Mouse (Mus musculus) kidney, embryonic 15.5 days (tissue): ENCODE measurements around the gene Gpr1. TPM values are rescaled to one million over a fixed set of nuclear protein-coding genes. Genes with fewer than 3 reads are reported as not detected.

ENCODE experiments used
- ATAC-seq: fragments of 200-750 bp; cut with Nextera tagmentation; replicated peaks from 2 replicates; pipeline ENCODE4 v1.8.0; 2017; ENCODE audit warnings: moderate TSS enrichment; ENCODE audit not compliant: low FRiP score
- H3K27ac ChIP-seq: fragments of 300-500 bp; sonication (generic); 2 replicates; pipeline ENCODE4 v1.5.1; 2015; ENCODE audit warnings: mild to moderate bottlenecking, inconsistent platforms
- H3K27me3 ChIP-seq: fragments of 300-500 bp; sonication (generic); 2 replicates; pipeline ENCODE4 v1.6.1; 2015; ENCODE audit warnings: inconsistent platforms
- H3K36me3 ChIP-seq: fragments of 300-500 bp; sonication (generic); 2 replicates; pipeline ENCODE4 v1.6.1; 2015; ENCODE audit warnings: inconsistent platforms
- H3K4me1 ChIP-seq: fragments of 300-500 bp; sonication (generic); 2 replicates; pipeline ENCODE4 v1.6.1; 2015; ENCODE audit warnings: inconsistent platforms
- H3K4me2 ChIP-seq: fragments of 300-500 bp; sonication (generic); 2 replicates; pipeline ENCODE4 v1.6.1; 2015; ENCODE audit warnings: moderate library complexity, mild to moderate bottlenecking, inconsistent platforms
- H3K4me3 ChIP-seq: fragments of 300-500 bp; sonication (generic); replicated peaks from 2 replicates; pipeline ENCODE4 v1.5.1; 2015; ENCODE audit warnings: mild to moderate bottlenecking, inconsistent platforms
- H3K9ac ChIP-seq: fragments of 300-500 bp; sonication (generic); 2 replicates; pipeline ENCODE4 v1.6.1; 2015; ENCODE audit warnings: mild to moderate bottlenecking, inconsistent platforms
- H3K9me3 ChIP-seq: fragments of 300-500 bp; sonication (generic); replicated peaks from 2 replicates; pipeline ENCODE4 v1.6.1; 2016; ENCODE audit warnings: inconsistent platforms
- WGBS: fragments of 180-500 bp; shearing (Covaris S2); methylation state at CpG from one replicate; pipeline ENCODE4 v1.1.7; 2015; ENCODE audit warnings: mixed read lengths; 5-methylcytosine and 5-hydroxymethylcytosine counted together
- polyA plus RNA-seq: library from polyadenylated mRNA; unstranded; fragments of >200 nt; fragmentation: Nextera tagmentation; extraction: Ambion mirVana; gene quantifications from 2 replicates; pipeline ENCODE4 v1.2.1, GENCODE M21; 2015

The Gpr1 gene
- polyA plus RNA-seq, 1 experiment from 2014 or later: 0.13 TPM

- Histone ChIP-seq H3K4me3 (0 out of 2 replicates have a peak overlapping the region, but pooled peaks have one; percentile 2), H3K9me3 (no peaks in the 10 kb centered on the region; the same call in 1 of the 2 replicates), H3K36me3 (no peaks in the 10 kb centered on the region), H3K27me3 (peaks cover 15% of the 10 kb centered on the region), H3K27ac (no peak overlapping the region), H3K9ac (no peak overlapping the region), H3K4me2 (peak overlapping the region; percentile 36), H3K4me1 (peaks cover 8% of the 10 kb centered on the region; the same call in 1 of the 2 replicates)
- WGBS: 30% methylated on average over 22 of the region's 22 CpGs
- no peak for ATAC-seq
Measured at GRCm38 (mm10) chr1:63213478-63214270, 669 bp downstream of the Gpr1 start.

- no peak overlapping the region for H3K27ac ChIP-seq
- ATAC-seq: no peak
- H3K36me3 ChIP-seq: no peaks in the 10 kb centered on the region
- H3K9ac ChIP-seq: no peak overlapping the region
- no peaks in the 10 kb centered on the region for H3K9me3 ChIP-seq
- no peak overlapping the region for H3K4me2 ChIP-seq
- H3K27me3 ChIP-seq: peaks cover 15% of the 10 kb centered on the region
- peaks cover 8% of the 10 kb centered on the region; the same call in 1 of the 2 replicates for H3K4me1 ChIP-seq
- no peak overlapping the region for H3K4me3 ChIP-seq
- WGBS: 31% methylated on average over 6 of the region's 6 CpGs
Measured at GRCm38 (mm10) chr1:63209861-63210529, 4.3 kb downstream of the Gpr1 start.

- Histone ChIP-seq H3K27me3 (no peaks in the 10 kb centered on the region), H3K27ac (no peak overlapping the region), H3K4me3 (no peak overlapping the region), H3K4me2 (no peak overlapping the region), H3K36me3 (no peaks in the 10 kb centered on the region), H3K4me1 (peaks cover 14% of the 10 kb centered on the region), H3K9me3 (no peaks in the 10 kb centered on the region), H3K9ac (no peak overlapping the region)
- 75% methylated on average over 3 of the region's 3 CpGs for WGBS
- ATAC-seq: no peak
Measured at GRCm38 (mm10) chr1:63207607-63208006, 6.7 kb downstream of the Gpr1 start.

- 40% methylated on average over 7 of the region's 7 CpGs for WGBS
- no peak overlapping the region for H3K9ac ChIP-seq
- H3K27me3 ChIP-seq: no peaks in the 10 kb centered on the region
- H3K9me3 ChIP-seq: peaks cover 7% of the 10 kb centered on the region; the same call in 1 of the 2 replicates
- H3K36me3 ChIP-seq: no peaks in the 10 kb centered on the region
- H3K27ac ChIP-seq: peak overlapping the region; percentile 2; the same call in 1 of the 2 replicates
- H3K4me3 ChIP-seq: no peak overlapping the region
- peaks cover 14% of the 10 kb centered on the region for H3K4me1 ChIP-seq
- no peak overlapping the region for H3K4me2 ChIP-seq
- 0 out of 2 replicates have a peak, but pooled peaks have one; percentile 12 for ATAC-seq
Measured at GRCm38 (mm10) chr1:63204660-63205394, 9.5 kb downstream of the Gpr1 start.

- Histone ChIP-seq H3K4me3 (no peak overlapping the region), H3K9ac (no peak overlapping the region), H3K27ac (0 out of 2 replicates have a peak overlapping the region, but pooled peaks have one; percentile 2), H3K27me3 (no peaks in the 10 kb centered on the region), H3K4me1 (peaks cover 14% of the 10 kb centered on the region), H3K9me3 (peaks cover 10% of the 10 kb centered on the region; the same call in 1 of the 2 replicates), H3K36me3 (no peaks in the 10 kb centered on the region), H3K4me2 (no peak overlapping the region)
- peak; percentile 89 for ATAC-seq
- WGBS: 14% methylated on average over 7 of the region's 7 CpGs
Measured at GRCm38 (mm10) chr1:63203950-63204659, 10.2 kb downstream of the Gpr1 start.

GRCm38 (mm10) chr1:63203471-63203870 lies 10.9 kb downstream of the Gpr1 start:
- 79% methylated on average over 1 of the region's 1 CpGs for WGBS
- H3K4me1 ChIP-seq: peaks cover 14% of the 10 kb centered on the region
- no peak for ATAC-seq
- H3K9ac ChIP-seq: no peak overlapping the region
- no peak overlapping the region for H3K4me2 ChIP-seq
- H3K36me3 ChIP-seq: no peaks in the 10 kb centered on the region
- no peak overlapping the region for H3K27ac ChIP-seq
- H3K9me3 ChIP-seq: peaks cover 10% of the 10 kb centered on the region; the same call in 1 of the 2 replicates
- H3K4me3 ChIP-seq: no peak overlapping the region
- no peaks in the 10 kb centered on the region for H3K27me3 ChIP-seq

- no peak for ATAC-seq
- no peaks in the 10 kb centered on the region for H3K27me3 ChIP-seq
- no peak overlapping the region for H3K27ac ChIP-seq
- no peak overlapping the region for H3K4me3 ChIP-seq
- H3K9ac ChIP-seq: no peak overlapping the region
- peaks cover 10% of the 10 kb centered on the region; the same call in 1 of the 2 replicates for H3K9me3 ChIP-seq
- H3K36me3 ChIP-seq: no peaks in the 10 kb centered on the region
- H3K4me2 ChIP-seq: no peak overlapping the region
- peaks cover 14% of the 10 kb centered on the region for H3K4me1 ChIP-seq
- 83% methylated on average over 1 of the region's 1 CpGs for WGBS
Measured at GRCm38 (mm10) chr1:63201672-63202071, 12.7 kb downstream of the Gpr1 start.

GRCm38 (mm10) chr1:63200322-63200721 lies 14.0 kb downstream of the Gpr1 start:
- no peak for ATAC-seq
- no peak overlapping the region for H3K4me3 ChIP-seq
- no peak overlapping the region for H3K9ac ChIP-seq
- no peaks in the 10 kb centered on the region for H3K36me3 ChIP-seq
- peaks cover 10% of the 10 kb centered on the region; the same call in 1 of the 2 replicates for H3K9me3 ChIP-seq
- no peak overlapping the region for H3K27ac ChIP-seq
- WGBS: 93% methylated on average over 18 of the region's 18 CpGs
- H3K27me3 ChIP-seq: no peaks in the 10 kb centered on the region
- H3K4me1 ChIP-seq: peaks cover 14% of the 10 kb centered on the region
- no peak overlapping the region for H3K4me2 ChIP-seq

GRCm38 (mm10) chr1:63199387-63199786 lies 15.0 kb downstream of the Gpr1 start:
- no peak overlapping the region for H3K4me3 ChIP-seq
- ATAC-seq: no peak
- H3K9ac ChIP-seq: no peak overlapping the region
- H3K9me3 ChIP-seq: peaks cover 10% of the 10 kb centered on the region; the same call in 1 of the 2 replicates
- no peaks in the 10 kb centered on the region for H3K27me3 ChIP-seq
- H3K4me2 ChIP-seq: no peak overlapping the region
- no peaks in the 10 kb centered on the region for H3K36me3 ChIP-seq
- peaks cover 11% of the 10 kb centered on the region for H3K4me1 ChIP-seq
- 92% methylated on average over 6 of the region's 6 CpGs for WGBS
- no peak overlapping the region for H3K27ac ChIP-seq

GRCm38 (mm10) chr1:63195848-63196512 lies 18.4 kb downstream of the Gpr1 start:
- H3K4me2 ChIP-seq: no peak overlapping the region
- no peak overlapping the region for H3K4me3 ChIP-seq
- peaks cover 10% of the 10 kb centered on the region; the same call in 1 of the 2 replicates for H3K9me3 ChIP-seq
- 0 out of 2 replicates have a peak, but pooled peaks have one; percentile 46 for ATAC-seq
- H3K4me1 ChIP-seq: no peaks in the 10 kb centered on the region
- no peaks in the 10 kb centered on the region for H3K36me3 ChIP-seq
- H3K27ac ChIP-seq: 0 out of 2 replicates have a peak overlapping the region, but pooled peaks have one; percentile 37
- no peak overlapping the region for H3K9ac ChIP-seq
- no peaks in the 10 kb centered on the region for H3K27me3 ChIP-seq
- 45% methylated on average over 5 of the region's 5 CpGs for WGBS
